Mouse (Mus musculus): ENCODE measurements around the gene Rnf224.

DNA sequence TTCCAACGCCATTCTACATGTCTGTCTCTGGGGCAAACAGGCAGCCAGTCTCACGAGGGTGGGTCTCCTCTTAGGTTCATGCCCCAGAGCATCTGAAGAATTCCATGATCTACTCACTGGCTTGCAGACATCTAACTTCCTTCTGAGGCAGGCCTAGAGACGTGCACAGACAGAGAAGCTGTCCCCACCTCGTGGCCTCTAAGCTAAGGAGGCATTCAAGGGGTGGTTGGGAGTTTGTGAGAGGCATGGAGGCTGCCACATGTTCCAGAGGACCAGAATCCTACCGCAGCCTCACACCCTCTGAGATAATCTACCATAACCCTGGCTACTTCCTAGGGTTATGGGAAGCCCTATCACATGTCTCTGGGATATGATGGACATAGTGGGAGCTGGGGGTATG is 42.6 kb downstream of the Rnf224 start:
- TF ChIP-seq TAL1 (IDR thresholded peaks at IDR 0.05; ENCODE audit: low read length) (no peak), GATA1 (IDR thresholded peaks at IDR 0.05; ENCODE audit: low read length) (no peak)

Measured in erythroblast, embryonic 14.5 days (primary cell).